Mouse (Mus musculus) myocyte (in vitro differentiated cells): ENCODE data around the gene Rpn2.

Source experiments
- CEBPB ChIP-seq: IDR thresholded peaks from 2 replicates; pipeline ENCODE4 v1.6.1; 2011; ENCODE audit warnings: mild to moderate bottlenecking, moderate library complexity; ENCODE audit not compliant: poor library complexity, insufficient read depth, severe bottlenecking
- E2F4 ChIP-seq: IDR thresholded peaks from one replicate; pipeline ENCODE4 v1.6.1; 2011; ENCODE audit warnings: mild to moderate bottlenecking, control low read depth, moderate library complexity; ENCODE audit not compliant: insufficient read depth
- MYOD1 ChIP-seq, 3 experiments: IDR thresholded peaks; one replicate each; pipeline ENCODE4 v1.6.1; 2011; ENCODE audit warnings: control low read depth in 2 of 3, low read depth in 2 of 3, mild to moderate bottlenecking in 2 of 3, moderate library complexity in 1 of 3; ENCODE audit not compliant: insufficient read length in 2 of 3, control insufficient read depth in 1 of 3
- MYOG ChIP-seq, 3 experiments: IDR thresholded peaks; one replicate each; pipeline ENCODE4 v1.6.1; 2011; ENCODE audit warnings: control low read depth in 2 of 3, low read depth in 2 of 3, mild to moderate bottlenecking in 2 of 3; ENCODE audit not compliant: insufficient read length in 2 of 3, control insufficient read depth in 1 of 3, insufficient read depth in 1 of 3
- POLR2A ChIP-seq: IDR thresholded peaks from one replicate; pipeline ENCODE4 v1.6.1; 2011; ENCODE audit warnings: low read depth, mild to moderate bottlenecking, control low read depth, moderate library complexity; ENCODE audit not compliant: insufficient read length
- POLR2AphosphoS2 ChIP-seq: IDR thresholded peaks from one replicate; pipeline ENCODE4 v1.6.1; 2011; ENCODE audit warnings: low read depth, control low read depth; ENCODE audit not compliant: insufficient read length
- SRF ChIP-seq: IDR thresholded peaks from one replicate; pipeline ENCODE4 v1.6.1; 2011; ENCODE audit warnings: low read depth; ENCODE audit not compliant: control insufficient read depth, insufficient read length
- TCF12 ChIP-seq: IDR thresholded peaks from one replicate; pipeline ENCODE4 v1.6.1; 2011; ENCODE audit warnings: mild to moderate bottlenecking, control low read depth; ENCODE audit not compliant: poor library complexity, insufficient read depth, severe bottlenecking
- TCF3 ChIP-seq: IDR thresholded peaks from one replicate; pipeline ENCODE4 v1.6.1; 2011; ENCODE audit warnings: low read depth, control low read depth; ENCODE audit not compliant: insufficient read length
- USF1 ChIP-seq: IDR thresholded peaks from one replicate; pipeline ENCODE4 v1.6.1; 2011; ENCODE audit warnings: low read depth, mild to moderate bottlenecking, control low read depth, moderate library complexity

DNA sequence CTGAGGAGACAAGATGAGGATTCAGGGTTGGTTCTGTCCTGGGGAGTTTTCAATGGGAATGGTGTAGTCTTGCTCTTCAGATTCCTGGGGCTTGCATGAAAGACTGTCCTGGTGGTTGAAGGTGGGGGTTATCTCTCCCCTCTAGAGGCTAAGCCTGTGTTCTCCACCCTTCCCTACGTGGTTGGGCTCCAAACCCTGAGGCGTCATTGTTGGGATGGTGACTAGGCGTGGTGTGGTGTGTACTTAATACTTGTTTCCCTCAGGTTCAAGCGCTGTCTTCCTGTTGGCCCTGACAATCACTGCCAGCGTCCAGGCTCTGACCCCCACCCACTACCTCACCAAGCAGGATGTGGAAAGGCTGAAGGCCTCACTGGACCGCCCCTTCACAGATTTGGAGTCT lies 4.5 kb downstream of the Rpn2 start:
- TF ChIP-seq POLR2A (no peak), SRF (no peak), MYOD1 (IDR thresholded peaks at IDR 0.05; ENCODE audit: control insufficient read depth in 1 of 3, insufficient read length in 2 of 3, low read depth in 2 of 3) (no peak), TCF12 (no peak), USF1 (no peak), E2F4 (no peak), CEBPB (no peak), MYOG (IDR thresholded peaks at IDR 0.05; ENCODE audit: control insufficient read depth in 1 of 3, insufficient read depth in 1 of 3, insufficient read length in 2 of 3, low read depth in 2 of 3) (no peak), TCF3 (no peak), POLR2AphosphoS2 (no peak)
